Mouse (Mus musculus): ENCODE data around the gene Pnpla3.

- TF ChIP-seq POLR2A (IDR thresholded peaks at IDR 0.05; ENCODE audit: insufficient read depth, low read depth, low read length), result no peak
- TF ChIP-seq CTCF (IDR thresholded peaks at IDR 0.05), result no peak
- TF ChIP-seq EP300 (IDR thresholded peaks at IDR 0.05; ENCODE audit: insufficient read depth, low read depth, low read length), result no peak
These were observed 41.2 kb upstream of the Pnpla3 start for GRCm38 (mm10) chr15:84126447-84126846.
